Mouse (Mus musculus) liver, embryonic 14.5 days (tissue): ENCODE results near the gene Wnt6. TPM values are rescaled to one million over a fixed set of nuclear protein-coding genes. Genes with fewer than 3 reads are reported as not detected.

ENCODE experiments used
- ATAC-seq: fragments of 200-750 bp; cut with Nextera tagmentation; 2 replicates; pipeline ENCODE4 v1.8.0; 2017; ENCODE audit warnings: moderate number of reproducible peaks, mild to moderate bottlenecking, moderate library complexity; ENCODE audit not compliant: insufficient read depth
- DNase-seq, 3 experiments: peaks; one replicate each; pipeline ENCODE4 v3.0.0-alpha.2; 2012 to 2013; ENCODE audit warnings: low read depth in 3 of 3, low spot score in 3 of 3
- H3K27ac ChIP-seq: fragments of 300-500 bp; sonication (generic); 2 replicates; pipeline ENCODE4 v1.5.1; 2014; ENCODE audit warnings: moderate library complexity, mild to moderate bottlenecking, control low read depth, inconsistent platforms
- H3K27me3 ChIP-seq: fragments of 300-500 bp; sonication (generic); 2 replicates; pipeline ENCODE4 v1.6.1; 2014; ENCODE audit warnings: mild to moderate bottlenecking, low read length, moderate library complexity; ENCODE audit not compliant: control insufficient read depth, insufficient read depth
- H3K36me3 ChIP-seq: fragments of 300-500 bp; sonication (generic); replicated peaks from 2 replicates; pipeline ENCODE4 v1.6.1; 2014; ENCODE audit warnings: low read depth; ENCODE audit not compliant: control insufficient read depth, insufficient read depth
- H3K4me1 ChIP-seq, 2 experiments: fragments of 200-500 bp in 1 of 2; fragments of 300-500 bp in 1 of 2; sonication (generic) in 1 of 2; replicated peaks; 2 replicates each; pipeline ENCODE4 v1.6.1; 2012 to 2014; ENCODE audit warnings: antibody characterized with exemption in 1 of 2, inconsistent platforms in 1 of 2, low read length in 1 of 2; ENCODE audit not compliant: control insufficient read depth in 2 of 2, insufficient read depth in 2 of 2
- H3K4me2 ChIP-seq: fragments of 300-500 bp; sonication (generic); 2 replicates; pipeline ENCODE4 v1.6.1; 2014; ENCODE audit warnings: low read depth, mild to moderate bottlenecking, control low read depth, moderate library complexity
- H3K4me3 ChIP-seq, 2 experiments: fragments of 200-500 bp in 1 of 2; fragments of 300-500 bp in 1 of 2; sonication (generic) in 1 of 2; 2 replicates each; pipeline ENCODE4 v1.5.1; 2012 to 2014; ENCODE audit warnings: low read depth in 2 of 2, low read length in 2 of 2, mild to moderate bottlenecking in 2 of 2, control low read depth in 1 of 2, inconsistent platforms in 1 of 2, moderate library complexity in 1 of 2; ENCODE audit not compliant: insufficient read depth in 1 of 2
- H3K9ac ChIP-seq: fragments of 300-500 bp; sonication (generic); replicated peaks from 2 replicates; pipeline ENCODE4 v1.6.1; 2014; ENCODE audit warnings: mild to moderate bottlenecking, control low read depth, moderate library complexity
- H3K9me3 ChIP-seq: fragments of 300-500 bp; sonication (generic); 2 replicates; pipeline ENCODE4 v1.6.1; 2016; ENCODE audit warnings: low read length, mixed read lengths; ENCODE audit not compliant: control insufficient read depth
- CTCF ChIP-seq: IDR thresholded peaks from 2 replicates; pipeline ENCODE4 v1.5.1; 2016; ENCODE audit warnings: antibody characterized with exemption, low read depth, control low read depth
- EP300 ChIP-seq: IDR thresholded peaks from 2 replicates; pipeline ENCODE4 v1.6.1; 2016; ENCODE audit warnings: antibody characterized with exemption, low read depth
- WGBS: fragments of 180-500 bp; shearing (Covaris S2); extraction: QIAGEN DNeasy Blood & Tissue Kit; methylation state at CpG from one replicate; pipeline ENCODE4 v1.1.7; 2014; ENCODE audit not compliant: insufficient replicate concordance; 5-methylcytosine and 5-hydroxymethylcytosine counted together
- polyA plus RNA-seq, 2 experiments: library from polyadenylated mRNA; depleted of rRNA in 1 of 2; stranded (reverse) in 1 of 2; unstranded in 1 of 2; fragments of >200 nt; fragmentation: Nextera tagmentation in 1 of 2; extraction: Ambion mirVana in 1 of 2; gene quantifications; 2 replicates each; pipeline versions ENCODE4 v1.2.1 to v1.2.3; 2012 to 2014

Gene Wnt6
- polyA plus RNA-seq, 2 experiments = 0.06 to 0.10 TPM

- Histone ChIP-seq H3K27ac (no peak overlapping the region), H3K4me1 (no peaks in the 10 kb centered on the region), H3K36me3 (no peaks in the 10 kb centered on the region), H3K9ac (no peak overlapping the region), H3K9me3 (no peaks in the 10 kb centered on the region), H3K27me3 (peaks cover 65% of the 10 kb centered on the region), H3K4me3 (no peak overlapping the region), H3K4me2 (no peak overlapping the region)
- ATAC-seq (no peak), DNase-seq (no peak)
- 4% methylated on average over 3 of the region's 3 CpGs for WGBS
- TF ChIP-seq CTCF (no peak), EP300 (no peak)
Measured at GRCm38 (mm10) chr1:74790095-74790494, 18.4 kb downstream of the Wnt6 start.

GRCm38 (mm10) chr1:74791249-74791648, 19.6 kb downstream of the Wnt6 start, which contains the start of gene Wnt10a:
Wnt10a (plus strand) TSS chr1:74791516.
- no peak within 1 kb of the TSS for H3K9ac ChIP-seq
- TF ChIP-seq EP300 (no peak), CTCF (no peak)
- no peak for ATAC-seq
- H3K27ac ChIP-seq = no peak within 1 kb of the TSS
- H3K4me2 ChIP-seq = no peak within 1 kb of the TSS
- no peaks in the 10 kb centered on the region for H3K9me3 ChIP-seq
- peaks cover 73% of the 10 kb centered on the region for H3K27me3 ChIP-seq
- no peaks in the 10 kb centered on the region for H3K36me3 ChIP-seq
- no peaks in the 10 kb centered on the region for H3K4me1 ChIP-seq
- no peak for DNase-seq
- 4% methylated on average over 11 of the region's 11 CpGs for WGBS
- no peak within 1 kb of the TSS for H3K4me3 ChIP-seq

GRCm38 (mm10) chr1:74792831-74793660, 21.4 kb downstream of the Wnt6 start:
- no peak for ATAC-seq
- H3K36me3 ChIP-seq = no peaks in the 10 kb centered on the region
- H3K4me2 ChIP-seq = no peak overlapping the region
- H3K27me3 ChIP-seq = peaks cover 78% of the 10 kb centered on the region
- TF ChIP-seq EP300 (no peak), CTCF (no peak)
- 11% methylated on average over 19 of the region's 19 CpGs for WGBS
- no peak overlapping the region for H3K27ac ChIP-seq
- H3K9me3 ChIP-seq = no peaks in the 10 kb centered on the region
- no peak overlapping the region for H3K9ac ChIP-seq
- H3K4me1 ChIP-seq = no peaks in the 10 kb centered on the region
- no peak for DNase-seq
- H3K4me3 ChIP-seq = no peak overlapping the region

GRCm38 (mm10) chr1:74794487-74795144, 22.9 kb downstream of the Wnt6 start:
- H3K27me3 ChIP-seq = peaks cover 86% of the 10 kb centered on the region
- no peak overlapping the region for H3K27ac ChIP-seq
- H3K4me2 ChIP-seq = no peak overlapping the region
- WGBS = under 1% methylated on average over 38 of the region's 38 CpGs
- no peak overlapping the region for H3K9ac ChIP-seq
- H3K4me1 ChIP-seq = no peaks in the 10 kb centered on the region
- H3K36me3 ChIP-seq = no peaks in the 10 kb centered on the region
- no peaks in the 10 kb centered on the region for H3K9me3 ChIP-seq
- DNase-seq (no peak), ATAC-seq (no peak)
- TF ChIP-seq EP300 = no peak
- no peak for TF ChIP-seq CTCF
- H3K4me3 ChIP-seq = no peak overlapping the region

- Histone ChIP-seq H3K4me3 (no peak overlapping the region), H3K4me2 (no peak overlapping the region), H3K9me3 (no peaks in the 10 kb centered on the region), H3K27ac (no peak overlapping the region), H3K27me3 (peaks cover 87% of the 10 kb centered on the region), H3K36me3 (no peaks in the 10 kb centered on the region), H3K4me1 (no peaks in the 10 kb centered on the region), H3K9ac (no peak overlapping the region)
- ATAC-seq = no peak
- WGBS = under 1% methylated on average over 8 of the region's 11 CpGs
- no peak for DNase-seq
- TF ChIP-seq CTCF = no peak
- TF ChIP-seq EP300 = no peak
Measured at GRCm38 (mm10) chr1:74795145-74795529, 23.4 kb downstream of the Wnt6 start.
